Mouse (Mus musculus) G1E-ER4 (cell line): ENCODE measurements around the gene BC049352. TPM values are rescaled to one million over a fixed set of nuclear protein-coding genes. Genes with fewer than 3 reads are reported as not detected.

Experiments used
- GATA1 ChIP-seq: IDR thresholded peaks from one replicate; pipeline ENCODE4 v1.8.0; 2012; ENCODE audit warnings: low read length, inconsistent platforms
- polyA plus RNA-seq: library from polyadenylated mRNA; stranded (reverse); fragments of >175 nt; gene quantifications from 2 replicates; pipeline ENCODE4 v1.2.3, GENCODE M21; 2012

The BC049352 gene
- not detected in 2 replicates for polyA plus RNA-seq

DNA sequence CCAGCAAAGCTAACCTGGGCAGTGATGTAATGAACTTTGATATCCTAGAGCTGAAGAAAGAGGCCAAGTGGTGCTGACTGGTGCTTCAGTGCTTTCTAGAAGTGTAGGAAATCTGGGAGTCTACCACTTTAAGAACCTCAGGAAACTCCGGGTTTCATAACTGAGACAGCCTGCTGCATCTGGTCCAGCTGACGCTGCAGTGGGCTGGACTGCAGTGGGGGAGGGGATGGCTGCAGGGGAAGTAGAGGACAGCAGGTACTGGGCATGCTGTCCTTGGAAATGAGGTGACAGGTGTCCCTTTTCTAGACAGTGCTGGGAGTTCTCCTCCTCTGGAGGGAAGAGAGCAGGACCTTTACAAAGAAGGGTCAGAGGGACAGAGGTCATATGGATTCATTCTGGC is at the start of gene BC049352:
TSS of gene BC049352 (plus strand) at position 238 of the 400 bp plus-strand sequence.
- no peak for TF ChIP-seq GATA1

DNA sequence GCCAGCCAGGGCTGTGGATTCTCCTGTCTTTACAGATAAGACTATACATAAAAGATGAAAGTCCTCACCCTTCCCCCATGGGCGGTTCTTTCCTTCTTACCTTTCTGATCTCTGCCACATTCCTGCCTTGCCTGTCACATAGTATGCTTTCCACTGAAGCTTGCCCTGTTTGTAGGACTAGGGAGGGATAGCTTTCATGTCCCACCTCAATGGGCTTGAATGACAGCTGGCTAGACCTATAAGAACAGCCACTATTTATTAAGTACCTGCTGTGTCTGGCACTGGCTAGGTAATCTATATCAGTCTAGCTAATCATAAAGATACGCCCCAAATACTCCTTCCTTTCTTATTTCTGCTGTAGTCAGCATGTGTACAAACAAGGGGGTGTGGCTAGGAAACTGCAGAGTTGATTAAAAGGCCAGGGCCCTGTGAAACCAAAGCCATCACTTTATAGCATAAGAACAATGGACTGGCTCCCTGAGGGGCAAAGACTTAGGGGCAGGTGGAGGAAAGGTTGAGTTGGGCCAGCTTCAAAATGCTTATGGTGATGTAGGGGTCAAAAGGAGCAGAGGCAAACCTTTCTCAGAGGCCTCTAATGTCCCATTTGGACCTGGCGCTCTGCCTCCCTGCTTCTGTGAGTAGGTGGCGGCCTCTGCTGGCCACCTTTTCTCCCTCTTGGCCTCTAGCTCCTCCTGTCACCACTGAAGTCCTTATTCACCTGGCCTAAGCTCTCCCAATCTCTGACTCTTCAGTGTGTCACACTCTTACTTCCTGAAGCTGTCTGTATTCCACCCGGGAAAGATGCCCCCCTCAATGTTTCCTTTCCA is 48.1 kb upstream of the BC049352 start:
- TF ChIP-seq GATA1, result no peak

DNA sequence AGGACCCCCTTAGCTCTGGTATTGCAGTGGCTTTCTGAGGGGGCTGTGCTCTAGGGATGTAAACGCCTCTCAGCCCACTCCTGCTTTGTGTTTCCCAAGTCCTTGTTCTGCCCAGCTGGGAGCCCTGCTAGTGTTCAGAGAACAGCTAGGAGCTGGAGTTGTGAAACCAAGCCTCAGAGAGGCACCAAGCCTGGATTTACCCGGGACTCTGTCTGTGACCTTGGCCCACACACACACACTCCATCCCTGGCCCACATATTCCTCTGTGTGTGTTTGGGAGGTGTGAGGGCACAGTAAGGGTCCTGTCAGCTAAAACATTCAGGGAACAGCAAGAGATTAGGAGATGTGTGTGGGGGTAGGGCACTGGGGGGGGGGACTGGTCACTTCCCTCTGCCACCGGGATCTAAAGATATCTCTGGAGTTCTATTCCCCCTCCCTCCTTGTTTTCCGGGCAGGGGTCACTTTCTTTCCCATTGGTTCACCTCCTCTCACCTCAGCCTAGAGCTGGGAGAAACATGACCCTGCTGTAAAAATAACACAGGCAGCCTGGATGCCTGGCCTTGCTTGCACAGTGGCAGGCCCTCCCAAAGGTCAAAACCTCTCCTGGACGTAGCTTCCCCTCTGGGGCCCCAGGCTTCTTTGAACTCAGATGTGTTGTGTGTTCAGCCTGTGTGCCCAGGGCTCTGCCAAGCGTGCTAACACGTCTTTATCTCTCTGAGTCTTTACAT is 45.2 kb upstream of the BC049352 start:
- TF ChIP-seq GATA1, result no peak

DNA sequence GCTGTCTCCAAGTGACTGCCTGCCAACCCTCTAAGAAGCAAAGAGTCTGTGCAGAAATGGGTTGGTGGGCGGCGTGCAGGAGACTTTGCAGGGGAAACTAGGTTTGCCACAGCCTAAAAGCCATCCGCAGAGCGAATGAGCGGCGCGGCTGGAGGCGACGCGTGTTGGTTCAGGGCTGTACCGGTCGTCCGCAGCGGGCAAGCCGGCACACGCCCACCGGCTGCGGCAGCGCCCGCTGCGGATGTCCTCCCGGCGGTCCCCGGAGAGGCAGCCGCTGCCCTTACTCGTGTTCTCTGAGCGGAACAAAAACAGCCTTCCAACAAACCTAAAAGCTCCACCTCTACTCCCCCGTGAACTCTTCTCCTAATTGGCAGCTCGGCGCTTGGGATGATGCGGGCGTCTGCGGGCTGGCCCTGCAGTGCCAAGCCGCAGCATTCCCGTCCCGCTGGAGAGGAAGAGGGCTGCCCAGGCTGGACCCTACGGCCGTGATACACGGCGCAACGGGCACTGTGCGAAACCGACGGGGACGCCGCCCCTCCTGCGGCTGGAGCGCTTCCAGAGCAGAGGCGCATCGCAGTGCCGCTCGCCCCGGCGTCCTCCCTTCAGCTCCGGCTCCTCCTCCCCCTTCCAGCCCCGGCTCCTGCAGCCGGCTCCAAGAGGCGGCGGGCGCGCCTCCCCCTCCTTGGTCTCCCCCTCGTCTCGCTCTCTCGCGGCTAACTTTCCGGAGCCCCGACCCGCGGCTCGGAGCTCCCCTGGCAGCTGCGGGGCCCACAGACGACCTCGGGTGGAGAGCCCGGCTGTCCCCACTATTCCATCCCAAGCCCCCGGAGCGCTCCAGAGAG is 43.4 kb upstream of the BC049352 start, which contains the start of gene Scn4b:
TSS of gene Scn4b (plus strand) at position 205 of the 842 bp plus-strand sequence.
- TF ChIP-seq GATA1, result no peak

DNA sequence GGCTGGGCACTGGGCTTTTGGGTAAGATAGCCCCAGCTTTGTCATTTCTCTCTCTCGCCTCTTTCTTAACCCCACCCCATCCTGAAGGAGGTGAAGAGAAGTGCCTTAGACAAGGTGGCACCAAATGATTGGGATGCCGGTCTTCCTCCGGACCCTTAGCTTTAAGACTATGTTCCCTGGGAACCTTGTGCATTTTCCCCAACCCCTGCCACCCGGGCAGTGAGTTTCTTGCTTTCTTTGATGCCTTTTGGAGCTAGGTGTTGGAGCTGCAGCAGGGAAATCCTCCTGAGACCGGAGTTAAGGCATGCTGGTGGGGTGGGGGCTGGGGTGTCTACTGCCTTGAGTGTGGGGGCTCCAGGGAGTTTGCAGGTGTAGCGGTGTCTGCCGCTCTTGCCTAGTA is 42.7 kb upstream of the BC049352 start:
- TF ChIP-seq GATA1, result no peak

DNA sequence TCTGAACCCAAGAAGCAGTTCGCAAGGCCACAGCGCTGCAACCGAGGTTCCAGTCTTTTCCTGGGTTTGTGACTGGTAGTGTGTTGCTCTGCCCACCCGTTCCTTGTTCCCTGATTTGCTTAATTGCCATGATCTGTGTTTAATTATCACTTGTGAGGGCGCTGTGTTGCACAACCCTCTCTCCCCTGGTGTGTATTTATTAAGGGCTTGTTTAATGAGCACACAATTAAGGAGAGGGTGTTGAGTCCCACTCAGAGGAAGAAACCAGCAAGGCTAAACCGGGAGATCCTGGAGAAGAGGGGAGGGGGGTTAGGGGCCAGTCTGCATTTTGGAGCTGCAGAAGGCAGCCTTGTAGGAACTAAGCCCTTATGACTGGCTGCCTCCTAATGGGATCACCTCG is 40.9 kb upstream of the BC049352 start:
- no peak for TF ChIP-seq GATA1

DNA sequence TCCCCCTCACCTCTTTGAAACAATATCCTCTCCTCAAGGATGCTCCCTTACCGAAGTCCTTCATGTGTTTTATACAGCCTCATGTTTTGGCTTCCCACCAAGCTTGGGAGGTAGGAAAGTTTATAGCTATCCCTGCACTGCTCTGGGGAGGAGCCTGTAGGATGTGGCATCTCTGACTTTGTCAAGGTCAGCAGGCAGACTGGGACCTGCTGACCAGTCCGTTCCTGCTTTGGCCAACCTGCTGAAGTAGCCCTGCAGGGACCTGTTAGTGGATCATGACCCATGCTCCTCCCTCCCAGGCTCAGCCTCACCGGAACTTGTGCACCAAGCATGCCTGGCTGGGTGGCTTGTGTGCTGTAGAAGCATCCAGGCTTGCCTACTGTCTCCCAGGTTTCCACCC is 39.1 kb upstream of the BC049352 start:
- TF ChIP-seq GATA1, result no peak

DNA sequence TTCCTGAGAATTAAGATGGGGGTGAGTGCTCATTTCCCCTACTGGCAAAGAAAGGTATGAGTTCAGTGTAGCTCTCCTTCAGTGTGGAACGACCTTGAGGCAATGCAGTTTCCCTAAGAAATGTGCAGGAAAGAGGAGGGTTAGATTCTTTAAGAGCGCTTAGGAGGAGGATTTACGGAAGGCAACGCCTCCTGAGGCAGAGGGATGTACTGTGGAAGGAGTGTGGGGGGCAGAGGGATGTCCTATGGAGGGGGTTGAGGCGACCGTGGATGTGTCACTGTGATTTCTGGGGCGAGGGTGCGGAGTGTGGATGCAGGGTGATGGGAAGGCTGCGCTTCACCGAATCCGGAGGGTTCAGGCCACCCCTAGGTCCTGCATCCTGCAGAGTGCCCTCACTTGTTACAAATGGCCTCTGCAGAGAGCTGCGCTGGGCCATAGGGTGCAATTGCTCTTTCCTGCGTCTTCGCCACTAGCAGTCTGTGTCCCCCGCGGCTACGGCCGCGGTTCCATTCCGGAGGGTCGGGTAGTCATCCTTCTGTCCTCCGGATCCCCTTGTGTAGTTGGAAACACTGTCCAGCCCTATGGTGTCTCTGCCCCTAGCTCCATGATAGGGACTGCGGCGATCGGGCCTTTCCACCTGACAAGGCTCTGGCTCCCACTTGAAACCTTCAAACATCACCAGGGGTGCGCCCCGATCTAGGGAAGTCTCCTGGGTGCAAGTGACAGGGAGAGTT is 36.1 kb upstream of the BC049352 start:
- TF ChIP-seq GATA1, result no peak

DNA sequence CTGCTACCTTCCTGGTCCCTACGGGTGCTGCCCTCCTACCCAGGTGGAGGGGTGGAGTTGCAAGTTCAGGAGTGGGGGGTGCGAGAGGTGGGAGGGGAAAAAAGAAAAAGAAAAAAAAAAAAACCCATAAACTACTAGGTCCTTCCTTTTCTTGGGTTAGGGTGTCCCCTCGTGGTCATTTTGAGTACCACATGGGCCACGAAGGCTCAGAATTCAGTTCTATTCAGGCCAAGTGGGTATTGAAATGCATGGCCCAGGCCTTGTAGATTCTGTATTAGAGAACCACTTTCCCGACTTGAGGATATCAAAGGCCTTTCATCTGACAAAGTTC is 35.6 kb upstream of the BC049352 start:
- TF ChIP-seq GATA1, result no peak

DNA sequence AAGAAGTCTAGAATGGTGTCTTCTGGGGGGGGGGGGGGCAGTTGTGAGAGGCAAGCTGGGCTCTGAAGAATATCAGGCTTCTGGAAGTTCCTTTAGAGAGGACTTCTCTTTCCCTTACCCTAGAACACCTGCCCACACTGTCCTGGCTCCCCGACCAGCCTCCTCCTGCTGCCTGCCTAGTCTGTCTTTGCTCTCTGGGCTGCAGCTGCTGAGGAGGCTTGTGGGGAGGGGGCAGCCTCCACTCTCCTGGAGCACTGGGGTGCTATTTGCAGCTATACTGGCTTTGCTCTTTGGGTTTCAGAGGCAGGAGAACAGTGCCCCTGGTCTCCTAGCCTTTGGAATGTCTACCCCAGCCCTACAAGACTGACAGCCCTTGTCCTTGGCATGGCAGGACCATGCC is 30.9 kb upstream of the BC049352 start:
- no peak for TF ChIP-seq GATA1

DNA sequence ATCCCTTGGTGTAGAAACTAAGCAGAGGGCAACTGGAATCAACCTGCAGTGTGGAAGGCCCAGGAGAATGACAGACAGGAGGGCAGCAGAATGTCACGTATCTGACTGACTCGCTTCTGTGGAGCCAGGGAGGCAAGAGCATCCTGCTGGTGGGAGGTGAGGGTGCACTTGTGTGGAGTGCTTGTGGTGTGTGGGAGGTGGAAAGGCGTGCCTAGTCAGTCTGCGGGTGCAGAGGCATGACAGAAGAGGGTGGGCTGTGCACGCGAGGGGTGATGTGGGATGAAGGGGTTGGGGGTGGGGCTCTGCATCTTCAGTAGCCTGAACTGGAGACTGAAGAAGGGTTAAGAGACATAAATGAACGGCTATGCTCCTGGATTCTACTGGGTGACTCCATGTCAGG is 28.4 kb upstream of the BC049352 start:
- TF ChIP-seq GATA1, result no peak

DNA sequence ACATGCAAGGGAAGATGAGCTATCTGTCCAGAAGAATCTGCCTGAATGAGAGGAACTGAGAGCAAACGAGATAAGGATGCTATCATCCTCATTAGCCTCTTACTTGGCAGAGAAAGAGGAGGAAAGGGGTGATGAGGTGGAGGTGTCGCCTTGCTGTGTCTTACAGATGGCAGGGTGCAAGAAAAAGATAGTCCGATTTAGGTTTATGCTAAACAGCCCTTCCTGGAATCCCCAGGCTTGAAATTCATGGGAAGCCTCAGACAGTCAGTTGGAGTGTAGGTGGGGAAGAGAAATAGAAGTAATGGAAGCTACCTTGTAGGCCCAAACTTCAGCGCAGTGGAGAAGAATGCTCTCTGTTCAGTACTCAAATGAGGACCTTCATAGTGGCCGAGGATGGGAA is 13.9 kb upstream of the BC049352 start:
- no peak for TF ChIP-seq GATA1

DNA sequence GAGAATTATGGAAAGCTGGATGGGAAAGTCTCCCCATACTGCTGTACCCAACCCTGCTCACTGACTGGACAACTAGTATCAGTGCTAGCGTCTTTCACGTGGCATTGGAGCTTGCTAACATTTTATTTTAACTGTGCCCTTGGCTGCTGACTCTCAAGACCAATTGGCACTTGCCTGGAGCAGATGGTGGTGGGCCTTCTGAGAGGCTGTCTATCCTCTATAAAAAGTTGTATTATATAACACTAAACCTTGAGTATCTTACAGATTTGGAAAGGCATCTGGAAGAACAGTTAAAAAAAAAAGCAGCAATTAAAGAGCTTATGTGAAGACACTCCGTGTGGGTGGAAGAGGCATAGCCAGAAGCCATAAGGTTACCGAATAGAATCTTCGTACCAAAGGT is 11.7 kb upstream of the BC049352 start:
- no peak for TF ChIP-seq GATA1

DNA sequence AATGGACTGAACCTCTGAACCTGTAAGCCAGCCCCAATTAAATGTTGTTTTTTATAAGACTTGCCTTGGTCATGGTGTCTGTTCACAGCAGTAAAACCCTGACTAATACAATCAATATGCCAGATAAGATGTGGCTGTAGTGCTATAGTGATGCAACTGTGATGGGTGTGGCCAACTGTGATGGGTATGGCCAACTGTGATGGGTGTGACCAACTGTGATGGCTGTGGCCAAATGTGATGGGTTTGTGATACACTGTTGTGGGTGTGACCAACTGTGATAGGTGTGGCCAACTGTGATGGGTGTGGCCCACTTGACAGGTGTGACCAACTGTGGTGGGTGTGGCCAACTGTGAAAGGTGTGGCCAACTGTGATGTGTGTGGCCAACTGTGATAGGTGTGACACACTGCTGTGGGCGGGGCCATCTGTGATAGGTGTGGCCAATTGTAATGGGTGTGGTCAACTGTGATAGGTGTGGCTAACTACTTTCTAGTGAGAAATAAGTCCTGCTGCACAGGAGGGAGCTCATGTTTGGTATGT is 10.7 kb upstream of the BC049352 start:
- no peak for TF ChIP-seq GATA1

DNA sequence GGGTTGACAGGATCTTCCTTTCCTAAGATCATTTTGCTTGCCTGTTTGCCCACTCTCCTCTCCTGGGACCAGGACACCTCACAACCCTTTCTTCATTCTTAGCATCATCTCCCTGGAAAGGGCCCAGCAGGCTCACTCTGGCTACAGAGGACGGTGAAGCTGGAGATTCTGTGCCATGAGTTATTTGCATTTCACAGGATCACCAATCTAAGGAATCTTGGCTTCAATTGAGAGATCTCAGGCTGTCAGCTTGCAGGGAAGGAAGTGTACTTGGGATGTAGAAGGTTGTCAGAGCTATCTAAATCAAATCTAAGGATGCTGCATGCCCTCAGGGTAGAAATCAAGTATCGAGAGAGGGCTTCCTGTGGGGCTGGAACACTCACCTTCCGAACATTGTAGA is 8.3 kb upstream of the BC049352 start:
- TF ChIP-seq GATA1, result no peak

DNA sequence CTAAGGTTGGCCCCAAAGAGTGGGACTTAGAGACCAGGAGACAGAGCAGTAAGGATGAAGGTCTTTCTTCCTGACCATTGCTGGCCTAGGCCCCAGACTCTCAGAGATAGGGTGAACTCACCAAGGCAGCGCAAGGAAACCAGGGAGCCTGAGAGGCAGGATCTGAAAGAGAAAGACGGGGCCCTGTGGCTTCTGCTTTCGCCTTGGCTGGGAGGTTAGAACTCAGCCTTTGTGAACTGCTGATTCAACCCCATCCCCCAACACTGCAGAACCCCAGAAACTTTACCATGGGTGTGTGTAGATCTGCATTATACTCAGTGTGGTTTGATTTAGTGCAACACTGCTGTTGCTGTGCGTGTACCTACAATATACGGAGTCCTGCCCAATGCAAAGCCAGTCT is 2.5 kb upstream of the BC049352 start:
- TF ChIP-seq GATA1, result no peak
